Mouse (Mus musculus): ENCODE data around the gene Gm20431.

DNA sequence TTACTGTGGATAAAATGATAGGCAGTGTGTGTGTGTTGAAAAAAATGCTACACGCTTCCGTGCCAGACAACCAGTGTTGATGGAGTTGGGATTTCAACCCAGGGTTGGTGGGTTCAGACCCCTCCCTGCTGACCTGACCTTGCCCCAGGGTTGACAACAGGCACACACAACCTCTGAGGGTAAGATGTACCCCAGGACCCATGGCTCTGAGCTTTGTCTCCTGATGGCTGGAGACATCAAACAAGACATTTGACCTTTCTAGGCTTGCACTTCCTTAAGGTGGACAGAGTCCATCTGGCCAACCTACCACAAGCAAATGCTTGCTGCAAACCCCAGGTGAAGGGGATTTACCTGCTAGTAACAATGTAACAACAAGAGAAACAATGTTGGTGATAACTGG, 32.2 kb upstream of the Gm20431 start:
- TF ChIP-seq CTCF (IDR thresholded peaks at IDR 0.05; ENCODE audit: control insufficient read depth, insufficient read depth, insufficient read length), result no peak
- TF ChIP-seq USF1 (IDR thresholded peaks at IDR 0.05; ENCODE audit: low read depth), result no peak
- no peak for TF ChIP-seq MYOD1 (IDR thresholded peaks at IDR 0.05; ENCODE audit: control insufficient read depth, insufficient read length, low read depth)
- TF ChIP-seq MAX (IDR thresholded peaks at IDR 0.05), result no peak

Measured in C2C12 (cell line).